Mouse (Mus musculus): ENCODE measurements around the gene Tomm40l. TPM values are rescaled to one million over a fixed set of nuclear protein-coding genes. Genes with fewer than 3 reads are reported as not detected.

The Tomm40l gene
- polyA plus RNA-seq, 1 experiment: 6.5 TPM

DNA sequence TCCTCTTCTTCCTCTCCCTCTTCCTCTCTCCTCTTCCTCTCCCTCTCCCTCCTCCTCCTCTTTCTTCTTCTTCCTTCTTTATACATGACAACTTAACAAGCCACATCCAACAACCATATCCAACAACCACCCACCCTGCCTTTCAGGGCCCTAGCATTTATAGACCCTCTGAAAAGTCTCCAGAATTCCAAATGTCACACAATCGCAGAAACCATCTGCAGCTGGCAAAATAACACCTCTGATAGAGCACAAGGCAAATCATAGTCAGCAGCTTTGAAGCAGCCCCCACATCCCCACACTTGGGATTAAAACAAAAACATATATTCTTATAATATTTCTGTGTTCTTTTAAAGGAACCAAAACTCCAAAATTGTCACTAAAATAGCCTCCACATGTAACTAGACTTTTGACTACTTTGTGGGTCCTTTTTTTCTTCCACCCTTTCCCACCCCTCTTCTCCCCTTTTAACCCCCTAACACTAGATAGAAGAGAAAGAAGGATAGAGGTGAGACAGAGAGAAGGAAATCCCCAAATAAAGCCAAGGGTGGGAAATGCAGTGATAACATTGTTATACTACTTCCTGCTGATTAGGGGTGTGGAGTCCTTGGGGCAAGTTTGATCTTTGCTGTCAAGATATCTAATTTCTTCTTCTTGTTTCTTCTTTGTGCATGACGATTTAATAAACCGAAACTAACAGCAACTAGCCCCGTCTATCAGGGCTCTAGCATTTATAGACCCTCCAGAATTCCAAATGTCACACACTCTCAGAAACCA, 43.8 kb upstream of the Tomm40l start:
- Histone ChIP-seq H3K4me1 (ENCODE audit: control insufficient read depth, insufficient read depth, low read length) (peaks cover 8% of the 10 kb centered on the region), H3K27ac (ENCODE audit: control insufficient read depth, insufficient read depth, low read depth, low read length) (no peak overlapping the region), H3K27me3 (ENCODE audit: control insufficient read depth, insufficient read depth, low read length) (no peaks in the 10 kb centered on the region), H3K4me3 (ENCODE audit: control insufficient read depth, low read depth, low read length) (no peak overlapping the region), H3K36me3 (ENCODE audit: control insufficient read depth, insufficient read depth, low read length) (no peaks in the 10 kb centered on the region)
- TF ChIP-seq POLR2A (IDR thresholded peaks at IDR 0.05; ENCODE audit: control insufficient read depth, low read depth, low read length) (no peak), CTCF (IDR thresholded peaks at IDR 0.05; ENCODE audit: control insufficient read depth, insufficient read depth, insufficient replicate concordance, low read depth, low read length) (no peak)

DNA sequence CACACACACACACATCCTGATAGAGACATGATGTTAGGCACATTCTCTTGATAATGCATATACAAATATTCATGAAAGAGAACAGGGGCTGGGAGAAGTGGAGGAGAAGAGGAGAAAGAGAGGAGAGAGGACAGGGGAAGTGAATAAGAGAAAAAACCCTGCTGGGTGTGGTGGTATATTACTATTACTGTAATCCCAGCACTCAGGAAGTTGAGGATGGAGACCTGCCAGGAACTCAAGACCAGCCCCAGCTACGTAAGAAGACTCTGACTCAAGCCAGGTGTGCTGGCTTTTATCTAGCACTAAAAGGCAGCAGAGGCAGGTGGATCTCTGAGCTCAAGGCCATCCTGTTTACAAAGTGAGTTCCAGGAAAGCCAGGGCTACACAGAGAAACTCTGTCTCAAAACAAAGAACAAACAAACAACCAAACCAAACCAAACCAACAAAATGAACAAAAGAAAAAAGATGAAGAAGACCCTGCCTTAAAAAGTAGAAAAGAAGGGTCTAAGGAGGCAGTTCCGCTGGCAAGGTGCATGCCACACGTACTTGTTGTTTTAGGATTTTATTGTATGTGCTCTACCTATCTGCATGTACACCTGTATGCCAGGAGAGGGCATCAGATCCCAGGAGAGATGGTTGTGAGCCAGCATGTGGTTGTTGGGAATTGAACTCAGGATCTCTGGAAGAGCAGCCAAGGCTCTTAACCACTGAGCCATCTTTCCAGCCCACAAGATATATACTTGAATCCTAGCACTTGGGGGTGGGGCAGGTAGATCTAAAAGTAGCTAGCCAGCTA, 41.5 kb upstream of the Tomm40l start:
- no peaks in the 10 kb centered on the region for H3K36me3 ChIP-seq (ENCODE audit: control insufficient read depth, insufficient read depth, low read length)
- H3K27ac ChIP-seq (ENCODE audit: control insufficient read depth, insufficient read depth, low read depth, low read length): no peak overlapping the region; the same call in 1 of the 2 replicates
- no peak overlapping the region for H3K4me3 ChIP-seq (ENCODE audit: control insufficient read depth, low read depth, low read length)
- no peak for TF ChIP-seq CTCF (IDR thresholded peaks at IDR 0.05; ENCODE audit: control insufficient read depth, insufficient read depth, insufficient replicate concordance, low read depth, low read length)
- no peak for TF ChIP-seq POLR2A (IDR thresholded peaks at IDR 0.05; ENCODE audit: control insufficient read depth, low read depth, low read length)
- no peaks in the 10 kb centered on the region for H3K27me3 ChIP-seq (ENCODE audit: control insufficient read depth, insufficient read depth, low read length)
- H3K4me1 ChIP-seq (ENCODE audit: control insufficient read depth, insufficient read depth, low read length): no peaks in the 10 kb centered on the region; the same call in 1 of the 2 replicates

DNA sequence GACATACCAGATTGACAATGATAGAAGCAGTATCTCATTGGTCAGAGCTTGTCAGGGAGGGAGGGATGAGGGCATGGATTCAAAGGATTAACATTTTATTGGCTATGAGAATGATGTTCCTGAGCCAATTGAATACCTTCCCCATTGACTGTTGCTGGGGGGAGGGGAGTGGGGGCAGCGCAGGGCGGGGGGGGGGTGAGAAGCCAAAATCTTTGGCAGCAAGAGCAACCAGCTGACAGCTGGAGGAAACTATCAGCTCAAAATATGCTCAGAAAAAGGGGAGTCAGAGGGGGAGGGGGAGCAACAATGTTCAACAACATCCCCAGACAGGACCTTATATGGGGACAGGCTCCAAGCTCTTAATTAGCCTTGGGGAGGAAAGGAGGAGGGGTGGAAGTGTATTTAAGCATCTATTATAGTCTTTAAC, 40.9 kb upstream of the Tomm40l start:
- Histone ChIP-seq H3K4me1 (ENCODE audit: control insufficient read depth, insufficient read depth, low read length) (no peaks in the 10 kb centered on the region; the same call in 1 of the 2 replicates), H3K36me3 (ENCODE audit: control insufficient read depth, insufficient read depth, low read length) (no peaks in the 10 kb centered on the region), H3K4me3 (ENCODE audit: control insufficient read depth, low read depth, low read length) (no peak overlapping the region), H3K27me3 (ENCODE audit: control insufficient read depth, insufficient read depth, low read length) (no peaks in the 10 kb centered on the region), H3K27ac (ENCODE audit: control insufficient read depth, insufficient read depth, low read depth, low read length) (0 out of 2 replicates have a peak overlapping the region, but pooled peaks have one; percentile 78)
- no peak for TF ChIP-seq POLR2A (IDR thresholded peaks at IDR 0.05; ENCODE audit: control insufficient read depth, low read depth, low read length)
- TF ChIP-seq CTCF (IDR thresholded peaks at IDR 0.05; ENCODE audit: control insufficient read depth, insufficient read depth, insufficient replicate concordance, low read depth, low read length): no peak

DNA sequence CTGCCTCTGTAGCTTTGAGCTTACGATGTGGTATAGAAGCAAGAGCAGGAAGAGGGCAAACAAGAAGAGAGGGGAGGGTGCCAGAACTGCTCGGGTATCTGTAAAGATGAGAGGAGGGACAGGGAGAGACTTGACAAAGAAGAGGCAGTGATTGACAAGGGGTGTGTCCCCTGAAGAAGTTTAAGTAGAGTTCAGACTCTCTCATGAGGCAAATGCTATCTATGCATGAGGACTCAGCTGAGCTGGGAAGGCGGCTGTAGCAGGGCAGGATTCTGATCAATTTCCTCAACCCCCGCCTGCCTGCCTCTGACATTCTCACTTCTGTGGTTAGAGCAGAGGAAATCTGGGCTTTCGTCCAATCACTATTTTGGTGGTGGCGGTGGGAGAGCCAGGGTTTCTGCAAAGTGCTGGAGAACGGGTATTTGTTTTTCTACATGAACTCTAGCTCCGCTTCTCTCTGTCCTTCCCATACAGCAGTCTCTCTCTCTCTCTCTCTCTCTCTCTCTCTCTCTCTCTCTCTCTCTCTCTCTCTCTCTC, 40.3 kb upstream of the Tomm40l start:
- no peak for TF ChIP-seq POLR2A (IDR thresholded peaks at IDR 0.05; ENCODE audit: control insufficient read depth, low read depth, low read length)
- no peak for TF ChIP-seq CTCF (IDR thresholded peaks at IDR 0.05; ENCODE audit: control insufficient read depth, insufficient read depth, insufficient replicate concordance, low read depth, low read length)
- H3K36me3 ChIP-seq (ENCODE audit: control insufficient read depth, insufficient read depth, low read length): no peaks in the 10 kb centered on the region
- no peak overlapping the region for H3K4me3 ChIP-seq (ENCODE audit: control insufficient read depth, low read depth, low read length)
- peak overlapping the region; percentile 78 for H3K27ac ChIP-seq (ENCODE audit: control insufficient read depth, insufficient read depth, low read depth, low read length)
- no peaks in the 10 kb centered on the region for H3K27me3 ChIP-seq (ENCODE audit: control insufficient read depth, insufficient read depth, low read length)
- H3K4me1 ChIP-seq (ENCODE audit: control insufficient read depth, insufficient read depth, low read length): no peaks in the 10 kb centered on the region; the same call in 1 of the 2 replicates

DNA sequence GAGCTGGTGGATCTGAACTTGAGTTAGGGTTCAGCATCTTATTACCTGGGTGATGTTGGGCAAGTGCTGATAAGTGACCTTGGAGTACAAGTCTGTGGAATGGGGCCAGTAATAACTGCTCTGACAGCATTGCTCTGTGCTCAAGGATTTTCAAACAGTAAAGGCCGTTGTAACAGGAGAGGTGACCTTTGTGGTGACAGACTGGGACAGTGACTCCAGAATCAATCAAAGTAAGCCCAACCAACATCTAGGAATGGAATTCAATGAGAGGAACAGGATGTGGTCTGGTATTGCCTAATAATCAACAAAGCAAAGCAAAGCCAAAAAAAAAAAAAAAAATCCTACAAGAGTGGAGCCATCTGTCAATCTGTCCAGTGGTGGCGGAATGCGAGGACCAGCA, 38.0 kb upstream of the Tomm40l start:
- Histone ChIP-seq H3K27me3 (ENCODE audit: control insufficient read depth, insufficient read depth, low read length) (no peaks in the 10 kb centered on the region), H3K27ac (ENCODE audit: control insufficient read depth, insufficient read depth, low read depth, low read length) (no peak overlapping the region; the same call in 1 of the 2 replicates), H3K36me3 (ENCODE audit: control insufficient read depth, insufficient read depth, low read length) (no peaks in the 10 kb centered on the region), H3K4me1 (ENCODE audit: control insufficient read depth, insufficient read depth, low read length) (peaks cover 5% of the 10 kb centered on the region), H3K4me3 (ENCODE audit: control insufficient read depth, low read depth, low read length) (no peak overlapping the region)
- TF ChIP-seq CTCF (IDR thresholded peaks at IDR 0.05; ENCODE audit: control insufficient read depth, insufficient read depth, insufficient replicate concordance, low read depth, low read length) (no peak), POLR2A (IDR thresholded peaks at IDR 0.05; ENCODE audit: control insufficient read depth, low read depth, low read length) (no peak)

DNA sequence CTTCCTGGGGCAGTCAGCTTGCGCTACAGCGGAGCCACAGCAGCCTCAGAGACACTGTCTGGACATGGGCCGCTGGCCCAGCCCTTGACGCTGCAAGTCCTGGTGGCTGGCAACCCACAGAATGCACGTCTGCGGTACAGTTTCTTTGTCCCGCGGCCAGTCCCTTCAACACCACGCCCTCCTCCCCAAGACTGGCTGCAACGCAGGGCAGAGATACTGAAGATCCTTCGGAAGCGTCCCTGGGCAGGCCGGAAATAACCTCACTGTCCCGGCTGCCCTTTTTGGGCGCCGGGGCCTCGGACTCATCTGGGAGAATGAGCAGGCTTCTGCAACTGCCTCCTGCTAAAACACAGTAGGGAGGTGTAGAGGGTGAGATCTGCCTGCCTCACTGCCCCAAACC, 36.6 kb upstream of the Tomm40l start:
- TF ChIP-seq POLR2A (IDR thresholded peaks at IDR 0.05; ENCODE audit: control insufficient read depth, low read depth, low read length) (no peak), CTCF (IDR thresholded peaks at IDR 0.05; ENCODE audit: control insufficient read depth, insufficient read depth, insufficient replicate concordance, low read depth, low read length) (no peak)
- Histone ChIP-seq H3K36me3 (ENCODE audit: control insufficient read depth, insufficient read depth, low read length) (no peaks in the 10 kb centered on the region), H3K4me3 (ENCODE audit: control insufficient read depth, low read depth, low read length) (no peak overlapping the region), H3K27me3 (ENCODE audit: control insufficient read depth, insufficient read depth, low read length) (no peaks in the 10 kb centered on the region), H3K4me1 (ENCODE audit: control insufficient read depth, insufficient read depth, low read length) (peaks cover 5% of the 10 kb centered on the region), H3K27ac (ENCODE audit: control insufficient read depth, insufficient read depth, low read depth, low read length) (no peak overlapping the region)

DNA sequence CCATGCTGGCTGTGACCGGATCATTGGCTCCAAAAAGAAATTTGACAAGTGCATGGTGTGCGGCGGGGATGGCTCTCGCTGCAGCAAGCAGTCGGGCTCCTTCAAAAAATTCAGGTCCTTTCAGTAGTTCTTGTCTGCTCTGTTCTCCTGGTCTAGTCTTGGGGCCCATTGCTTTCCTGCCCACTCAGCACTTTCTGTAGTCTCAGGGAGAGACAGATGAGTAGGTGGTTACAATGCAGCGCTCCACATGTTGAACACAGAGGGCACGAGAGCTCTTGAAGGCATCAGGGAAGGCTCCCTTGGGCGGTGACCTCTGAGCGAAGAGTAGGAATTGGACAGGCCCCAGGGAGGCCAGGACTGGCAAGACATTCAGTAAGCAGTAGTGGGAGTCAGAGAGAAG, 35.5 kb upstream of the Tomm40l start:
- H3K36me3 ChIP-seq (ENCODE audit: control insufficient read depth, insufficient read depth, low read length): no peaks in the 10 kb centered on the region
- no peaks in the 10 kb centered on the region for H3K27me3 ChIP-seq (ENCODE audit: control insufficient read depth, insufficient read depth, low read length)
- H3K4me3 ChIP-seq (ENCODE audit: control insufficient read depth, low read depth, low read length): no peak overlapping the region
- TF ChIP-seq POLR2A (IDR thresholded peaks at IDR 0.05; ENCODE audit: control insufficient read depth, low read depth, low read length) (no peak), CTCF (IDR thresholded peaks at IDR 0.05; ENCODE audit: control insufficient read depth, insufficient read depth, insufficient replicate concordance, low read depth, low read length) (no peak)
- H3K27ac ChIP-seq (ENCODE audit: control insufficient read depth, insufficient read depth, low read depth, low read length): no peak overlapping the region
- H3K4me1 ChIP-seq (ENCODE audit: control insufficient read depth, insufficient read depth, low read length): peaks cover 5% of the 10 kb centered on the region
